Mouse (Mus musculus): ENCODE results near the gene Vmn1r80. TPM values are rescaled to one million over a fixed set of nuclear protein-coding genes. Genes with fewer than 3 reads are reported as not detected.
"Not testable (repeated sequence)": the region's sequence is repeated elsewhere in the genome, so short reads cannot be mapped to it uniquely, and the experiment has no call there.

The Vmn1r80 gene
- total RNA-seq (2012; rRNA removed) (not detected in 2 replicates), total RNA-seq (2014; rRNA removed) (not detected in 2 replicates), polyA plus RNA-seq (2012; ENCODE audit: insufficient read length, low read depth) (not detected in 2 replicates)

DNA sequence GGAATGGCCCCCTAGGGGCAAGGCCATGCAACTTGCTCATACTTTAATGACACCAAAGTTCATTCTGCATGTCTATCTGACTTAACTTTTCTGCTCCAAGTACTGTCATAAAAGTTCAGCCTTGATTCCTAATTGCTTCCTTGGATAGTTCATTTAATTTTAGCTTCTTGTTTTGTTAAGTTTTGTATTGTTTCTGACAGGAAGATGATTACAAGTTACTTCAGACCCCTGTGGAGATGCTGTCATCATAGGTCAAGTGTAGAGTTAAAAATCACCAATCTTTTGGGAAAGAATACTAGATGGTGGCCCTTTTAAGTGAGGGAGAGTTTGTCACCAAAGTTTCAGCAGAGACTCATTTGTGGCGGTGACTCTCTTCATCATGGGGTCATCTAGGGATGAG, at the start of gene Vmn1r80:
Gene Vmn1r80, plus strand, starts transcription at position 301 of the 400 bp plus-strand sequence.
- TF ChIP-seq HCFC1 (IDR thresholded peaks at IDR 0.05; ENCODE audit: low read depth, low read length) (no peak), MAX (IDR thresholded peaks at IDR 0.05; ENCODE audit: low read length) (no peak), UBTF (IDR thresholded peaks at IDR 0.05; ENCODE audit: low read depth, low read length) (no peak), GABPA (IDR thresholded peaks at IDR 0.05; ENCODE audit: insufficient replicate concordance, low read depth, low read length) (no peak), SMC3 (IDR thresholded peaks at IDR 0.05; ENCODE audit: low read depth, low read length) (no peak), MAZ (IDR thresholded peaks at IDR 0.05; ENCODE audit: low read depth, low read length) (no peak), CTCF (conservative IDR thresholded peaks at IDR 0.05 in 1 of 2, IDR thresholded peaks at IDR 0.05 in 1 of 2; ENCODE audit: low read depth in 2 of 2, low read length in 2 of 2) (no peak), SIN3A (IDR thresholded peaks at IDR 0.05; ENCODE audit: low read length) (no peak), JUND (conservative IDR thresholded peaks at IDR 0.05; ENCODE audit: low read depth, low read length) (no peak), BHLHE40 (IDR thresholded peaks at IDR 0.05; ENCODE audit: low read depth, low read length) (no peak), MXI1 (IDR thresholded peaks at IDR 0.05; ENCODE audit: low read depth, low read length) (no peak), POLR2A (IDR thresholded peaks at IDR 0.05; ENCODE audit: low read depth, low read length) (no peak), RAD21 (IDR thresholded peaks at IDR 0.05; ENCODE audit: low read depth, low read length) (no peak), ZKSCAN1 (IDR thresholded peaks at IDR 0.05; ENCODE audit: borderline replicate concordance, low read depth, low read length) (no peak), PAX5 (IDR thresholded peaks at IDR 0.05; ENCODE audit: low read length) (no peak), RCOR1 (conservative IDR thresholded peaks at IDR 0.05; ENCODE audit: low read depth, low read length) (no peak), ZNF384 (IDR thresholded peaks at IDR 0.05; ENCODE audit: low read depth, low read length) (no peak)
- H3K4me3 ChIP-seq (replicated peaks in 1 of 3; ENCODE audit: low read depth in 2 of 3, low read length in 2 of 3, poor library complexity in 1 of 3): no peak within 1 kb of the TSS
- H3K36me3 ChIP-seq (replicated peaks in 1 of 2; ENCODE audit: control insufficient read depth in 1 of 2, insufficient read depth in 1 of 2, low read length in 1 of 2): no peaks in the 10 kb centered on the region
- no peaks in the 10 kb centered on the region for H3K79me2 ChIP-seq (replicated peaks; ENCODE audit: control insufficient read depth, extremely low read depth, insufficient read depth, poor library complexity, severe bottlenecking)
- peaks cover 9% of the 10 kb centered on the region for H3K9me3 ChIP-seq (replicated peaks; ENCODE audit: low read length)
- DNase-seq (ENCODE audit: extremely low read depth): no peak
- H3K27ac ChIP-seq (ENCODE audit: insufficient read depth, low read depth): no peak within 1 kb of the TSS
- H3K4me2 ChIP-seq (ENCODE audit: insufficient read depth, low read depth, poor library complexity, severe bottlenecking): no peak within 1 kb of the TSS
- dilution Hi-C loops (cut with MboI; ENCODE audit: extremely low pct_ligation_motif_present, extremely low pct_unique_long_range_greater_than_20kb, low sequenced_read_pairs): no loop called here
- in situ Hi-C loops (cut with MboI; ENCODE audit: low pct_ligation_motif_present, low pct_unique_long_range_greater_than_20kb, low sequenced_read_pairs): no loop called here
- H3K4me1 ChIP-seq (ENCODE audit: control insufficient read depth in 1 of 2, insufficient read depth in 2 of 2): no peaks in the 10 kb centered on the region
- H3K9ac ChIP-seq (ENCODE audit: insufficient read depth, low read depth): no peak within 1 kb of the TSS
- H3K27me3 ChIP-seq (replicated peaks): no peaks in the 10 kb centered on the region

DNA sequence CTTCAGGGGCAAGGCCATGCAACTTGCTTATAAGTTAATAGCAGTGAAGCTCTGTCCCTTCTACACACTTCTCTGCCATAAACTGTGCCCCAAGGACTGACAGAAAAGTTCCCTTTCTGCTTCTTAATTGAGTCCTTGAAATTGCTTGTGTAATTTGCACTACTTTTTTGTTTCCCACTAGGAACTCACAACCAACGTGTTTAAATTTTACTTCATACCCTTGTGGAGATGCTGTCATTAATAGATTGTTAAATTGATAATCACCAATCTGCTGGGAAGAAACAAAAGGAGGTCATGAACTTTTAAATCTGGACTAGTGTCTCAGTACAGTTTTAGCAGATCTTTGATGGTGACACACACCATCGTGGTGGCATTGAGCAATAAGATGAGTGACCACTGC, 39.1 kb upstream of the Vmn1r80 start, which contains the start of gene Vmn1r78:
Gene Vmn1r78, plus strand, starts transcription at position 301 of the 400 bp plus-strand sequence.
- dilution Hi-C loops (cut with MboI; ENCODE audit: extremely low pct_ligation_motif_present, extremely low pct_unique_long_range_greater_than_20kb, low sequenced_read_pairs): no loop called here

DNA sequence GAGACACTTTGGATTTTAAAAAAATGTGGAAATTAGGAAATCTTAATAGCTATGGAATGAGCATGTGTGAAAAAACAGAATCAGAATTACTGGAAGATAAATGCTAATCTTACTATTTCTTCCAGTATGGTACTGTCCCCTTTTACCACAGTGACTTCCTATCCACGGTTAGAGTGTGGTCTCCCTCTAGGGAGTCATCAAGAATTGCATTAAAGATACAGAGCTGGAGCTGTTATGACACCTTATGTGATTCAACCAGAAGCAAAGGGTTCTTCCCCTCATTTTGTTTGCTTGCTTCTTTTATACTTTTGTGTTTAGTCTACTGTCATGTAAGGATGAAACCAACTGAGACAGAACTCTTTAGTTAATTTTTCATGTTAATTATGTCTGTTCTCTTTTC, 32.6 kb upstream of the Vmn1r80 start:
- H3K4me2 ChIP-seq (ENCODE audit: insufficient read depth, low read depth, poor library complexity, severe bottlenecking); DNase-seq (ENCODE audit: extremely low read depth); H3K36me3 ChIP-seq (replicated peaks in 1 of 2; ENCODE audit: control insufficient read depth in 1 of 2, insufficient read depth in 1 of 2, low read length in 1 of 2); H3K79me2 ChIP-seq (replicated peaks; ENCODE audit: control insufficient read depth, extremely low read depth, insufficient read depth, poor library complexity, severe bottlenecking); dilution Hi-C loops (cut with MboI; ENCODE audit: extremely low pct_ligation_motif_present, extremely low pct_unique_long_range_greater_than_20kb, low sequenced_read_pairs); H3K4me3 ChIP-seq (replicated peaks in 1 of 3; ENCODE audit: low read depth in 2 of 3, low read length in 2 of 3, poor library complexity in 1 of 3); H3K9ac ChIP-seq (ENCODE audit: insufficient read depth, low read depth); in situ Hi-C loops (cut with MboI; ENCODE audit: low pct_ligation_motif_present, low pct_unique_long_range_greater_than_20kb, low sequenced_read_pairs); H3K9me3 ChIP-seq (replicated peaks; ENCODE audit: low read length); H3K27ac ChIP-seq (ENCODE audit: insufficient read depth, low read depth); H3K4me1 ChIP-seq (ENCODE audit: control insufficient read depth in 1 of 2, insufficient read depth in 2 of 2); H3K27me3 ChIP-seq (replicated peaks): not testable (repeated sequence)

More for the DNA sequence above, 39.1 kb upstream of the Vmn1r80 start, which contains the start of gene Vmn1r78:
- DNase-seq (ENCODE audit: extremely low read depth): no peak
- Histone ChIP-seq H3K9ac (ENCODE audit: insufficient read depth, low read depth) (no peak within 1 kb of the TSS), H3K4me3 (replicated peaks in 1 of 3; ENCODE audit: low read depth in 2 of 3, low read length in 2 of 3, poor library complexity in 1 of 3) (no peak within 1 kb of the TSS), H3K4me2 (ENCODE audit: insufficient read depth, low read depth, poor library complexity, severe bottlenecking) (no peak within 1 kb of the TSS), H3K4me1 (ENCODE audit: control insufficient read depth in 1 of 2, insufficient read depth in 2 of 2) (no peaks in the 10 kb centered on the region), H3K36me3 (replicated peaks in 1 of 2; ENCODE audit: control insufficient read depth in 1 of 2, insufficient read depth in 1 of 2, low read length in 1 of 2) (no peaks in the 10 kb centered on the region), H3K79me2 (replicated peaks; ENCODE audit: control insufficient read depth, extremely low read depth, insufficient read depth, poor library complexity, severe bottlenecking) (no peaks in the 10 kb centered on the region), H3K27me3 (replicated peaks) (no peaks in the 10 kb centered on the region), H3K27ac (ENCODE audit: insufficient read depth, low read depth) (no peak within 1 kb of the TSS), H3K9me3 (replicated peaks; ENCODE audit: low read length) (peaks cover 8% of the 10 kb centered on the region)
- TF ChIP-seq NRF1 (IDR thresholded peaks at IDR 0.05; ENCODE audit: low read depth, low read length): no peak
- no peak for TF ChIP-seq ZNF384 (IDR thresholded peaks at IDR 0.05; ENCODE audit: low read depth, low read length)
- TF ChIP-seq ZKSCAN1 (IDR thresholded peaks at IDR 0.05; ENCODE audit: borderline replicate concordance, low read depth, low read length): no peak
- no peak for TF ChIP-seq GABPA (IDR thresholded peaks at IDR 0.05; ENCODE audit: insufficient replicate concordance, low read depth, low read length)
- TF ChIP-seq POLR2A (IDR thresholded peaks at IDR 0.05; ENCODE audit: low read depth, low read length): no peak
- in situ Hi-C loops (cut with MboI; ENCODE audit: low pct_ligation_motif_present, low pct_unique_long_range_greater_than_20kb, low sequenced_read_pairs): no loop called here

DNA sequence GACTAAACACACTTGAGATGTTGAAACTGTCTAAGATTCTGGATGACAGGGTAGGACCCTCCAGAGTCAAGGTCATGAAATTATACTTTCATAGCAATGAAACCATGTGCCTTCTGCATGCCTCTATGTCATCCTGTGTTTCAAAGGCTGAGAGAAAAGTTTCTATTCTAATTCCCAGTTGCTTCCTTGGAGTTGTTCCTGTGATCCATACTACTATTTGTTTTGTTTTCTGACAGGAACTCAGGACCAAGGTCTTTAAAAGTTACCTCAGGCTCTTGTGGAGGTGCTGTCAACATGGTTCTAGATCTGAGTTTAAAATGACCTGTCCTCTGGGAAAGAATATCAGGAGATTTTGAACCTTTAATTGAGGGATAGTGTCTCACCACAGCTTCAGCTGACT, 18.1 kb upstream of the Vmn1r80 start, which contains the start of gene Vmn1r79:
Gene Vmn1r79, plus strand, starts transcription at position 301 of the 400 bp plus-strand sequence.
- H3K27me3 ChIP-seq (replicated peaks); H3K4me2 ChIP-seq (ENCODE audit: insufficient read depth, low read depth, poor library complexity, severe bottlenecking); H3K9ac ChIP-seq (ENCODE audit: insufficient read depth, low read depth); H3K4me1 ChIP-seq (ENCODE audit: control insufficient read depth in 1 of 2, insufficient read depth in 2 of 2); H3K4me3 ChIP-seq (replicated peaks in 1 of 3; ENCODE audit: low read depth in 2 of 3, low read length in 2 of 3, poor library complexity in 1 of 3); H3K27ac ChIP-seq (ENCODE audit: insufficient read depth, low read depth); DNase-seq (ENCODE audit: extremely low read depth); H3K36me3 ChIP-seq (replicated peaks in 1 of 2; ENCODE audit: control insufficient read depth in 1 of 2, insufficient read depth in 1 of 2, low read length in 1 of 2); dilution Hi-C loops (cut with MboI; ENCODE audit: extremely low pct_ligation_motif_present, extremely low pct_unique_long_range_greater_than_20kb, low sequenced_read_pairs); H3K79me2 ChIP-seq (replicated peaks; ENCODE audit: control insufficient read depth, extremely low read depth, insufficient read depth, poor library complexity, severe bottlenecking); in situ Hi-C loops (cut with MboI; ENCODE audit: low pct_ligation_motif_present, low pct_unique_long_range_greater_than_20kb, low sequenced_read_pairs); H3K9me3 ChIP-seq (replicated peaks; ENCODE audit: low read length): not testable (repeated sequence)

Data from CH12.LX (cell line).